Mouse (Mus musculus): ENCODE data around the gene Pgghg.

The Pgghg gene

GRCm38 (mm10) chr7:140990622-140991021 is 49.4 kb downstream of the Pgghg start:
- no peak for DNase-seq (ENCODE audit: low spot score in 2 of 2)

- DNase-seq (ENCODE audit: low spot score in 2 of 2) = no peak
These were observed 50.0 kb downstream of the Pgghg start for GRCm38 (mm10) chr7:140991117-140991689.

Data from frontal cortex, postnatal 25 days (tissue).